Mouse (Mus musculus): ENCODE results near the gene Nup210l. TPM values are rescaled to one million over a fixed set of nuclear protein-coding genes. Genes with fewer than 3 reads are reported as not detected.

Nup210l gene
- polyA plus RNA-seq, 1 experiment from 2014 or later = 0.10 TPM

- H3K27me3 ChIP-seq (replicated peaks; ENCODE audit: insufficient read depth, low read length) = no peaks in the 10 kb centered on the region
- no peaks in the 10 kb centered on the region for H3K9me3 ChIP-seq (ENCODE audit: low read length)
- peaks cover 27% of the 10 kb centered on the region for H3K4me1 ChIP-seq (ENCODE audit: insufficient read depth, low read depth, low read length)
- peaks cover 40% of the 10 kb centered on the region for H3K36me3 ChIP-seq (ENCODE audit: insufficient read depth, low read length)
- H3K27ac ChIP-seq (ENCODE audit: low read length) = peak overlapping the region; percentile 73
- no peak overlapping the region for H3K4me3 ChIP-seq (ENCODE audit: low read depth, low read length)
- peak; percentile 84 for DNase-seq (ENCODE audit: low spot score)
- WGBS = 57% methylated on average over 2 of the region's 2 CpGs
- H3K9ac ChIP-seq (replicated peaks; ENCODE audit: low read depth) = no peak overlapping the region
- ATAC-seq = peak; percentile 86
- no peak for TF ChIP-seq CTCF (IDR thresholded peaks at IDR 0.05)
- peak; percentile 59 for TF ChIP-seq EP300 (IDR thresholded peaks at IDR 0.05)
- no peak overlapping the region for H3K4me2 ChIP-seq (replicated peaks; ENCODE audit: low read depth, low read length)
These were observed 15.3 kb upstream of the Nup210l start for GRCm38 (mm10) chr3:90088617-90089016.

GRCm38 (mm10) chr3:90090892-90091291 lies 13.0 kb upstream of the Nup210l start:
- H3K27ac ChIP-seq (ENCODE audit: low read length) = no peak overlapping the region
- no peak for ATAC-seq

GRCm38 (mm10) chr3:90094453-90094852 lies 9.5 kb upstream of the Nup210l start:
- H3K9me3 ChIP-seq (ENCODE audit: low read length) = no peaks in the 10 kb centered on the region
- H3K36me3 ChIP-seq (ENCODE audit: insufficient read depth, low read length) = peaks cover 52% of the 10 kb centered on the region
- H3K27ac ChIP-seq (ENCODE audit: low read length) = no peak overlapping the region
- H3K4me1 ChIP-seq (ENCODE audit: insufficient read depth, low read depth, low read length) = 0 out of 2 replicates have a peak, but pooled peaks cover 2% of the 10 kb centered on the region
- ATAC-seq (no peak), DNase-seq (ENCODE audit: low spot score) (no peak)
- TF ChIP-seq EP300 (IDR thresholded peaks at IDR 0.05) (no peak), CTCF (IDR thresholded peaks at IDR 0.05) (no peak)
- no peaks in the 10 kb centered on the region for H3K27me3 ChIP-seq (replicated peaks; ENCODE audit: insufficient read depth, low read length)
- H3K4me2 ChIP-seq (replicated peaks; ENCODE audit: low read depth, low read length) = no peak overlapping the region
- H3K4me3 ChIP-seq (ENCODE audit: low read depth, low read length) = no peak overlapping the region
- no peak overlapping the region for H3K9ac ChIP-seq (replicated peaks; ENCODE audit: low read depth)
- WGBS = 79% methylated on average over 3 of the region's 3 CpGs

More at GRCm38 (mm10) chr3:90090892-90091291, 13.0 kb upstream of the Nup210l start:
- DNase-seq (ENCODE audit: low spot score) = no peak
- H3K9me3 ChIP-seq (ENCODE audit: low read length) = no peaks in the 10 kb centered on the region
- 59% methylated on average over 6 of the region's 6 CpGs for WGBS
- TF ChIP-seq CTCF (IDR thresholded peaks at IDR 0.05) = no peak
- no peak for TF ChIP-seq EP300 (IDR thresholded peaks at IDR 0.05)
- H3K36me3 ChIP-seq (ENCODE audit: insufficient read depth, low read length) = peaks cover 48% of the 10 kb centered on the region
- no peak overlapping the region for H3K4me2 ChIP-seq (replicated peaks; ENCODE audit: low read depth, low read length)
- no peaks in the 10 kb centered on the region for H3K27me3 ChIP-seq (replicated peaks; ENCODE audit: insufficient read depth, low read length)
- no peak overlapping the region for H3K9ac ChIP-seq (replicated peaks; ENCODE audit: low read depth)
- H3K4me1 ChIP-seq (ENCODE audit: insufficient read depth, low read depth, low read length) = peaks cover 5% of the 10 kb centered on the region; the same call in 1 of the 2 replicates
- no peak overlapping the region for H3K4me3 ChIP-seq (ENCODE audit: low read depth, low read length)

- H3K36me3 ChIP-seq (ENCODE audit: insufficient read depth, low read length) = peaks cover 28% of the 10 kb centered on the region; the same call in 1 of the 2 replicates
- no peaks in the 10 kb centered on the region for H3K4me1 ChIP-seq (ENCODE audit: insufficient read depth, low read depth, low read length)
- H3K27me3 ChIP-seq (replicated peaks; ENCODE audit: insufficient read depth, low read length) = no peaks in the 10 kb centered on the region
- DNase-seq (ENCODE audit: low spot score) = no peak
- H3K9ac ChIP-seq (replicated peaks; ENCODE audit: low read depth) = no peak overlapping the region
- no peak overlapping the region for H3K4me3 ChIP-seq (ENCODE audit: low read depth, low read length)
- 72% methylated on average over 5 of the region's 5 CpGs for WGBS
- H3K27ac ChIP-seq (ENCODE audit: low read length) = no peak overlapping the region
- ATAC-seq = no peak
- no peaks in the 10 kb centered on the region for H3K9me3 ChIP-seq (ENCODE audit: low read length)
- H3K4me2 ChIP-seq (replicated peaks; ENCODE audit: low read depth, low read length) = no peak overlapping the region
- TF ChIP-seq CTCF (IDR thresholded peaks at IDR 0.05) (no peak), EP300 (IDR thresholded peaks at IDR 0.05) (no peak)
These were observed 6.0 kb upstream of the Nup210l start for GRCm38 (mm10) chr3:90097928-90098327.

GRCm38 (mm10) chr3:90101010-90101409 lies 2.9 kb upstream of the Nup210l start:
- Histone ChIP-seq H3K9ac (replicated peaks; ENCODE audit: low read depth) (no peak overlapping the region), H3K27ac (ENCODE audit: low read length) (no peak overlapping the region), H3K4me3 (ENCODE audit: low read depth, low read length) (no peak overlapping the region), H3K4me1 (ENCODE audit: insufficient read depth, low read depth, low read length) (no peaks in the 10 kb centered on the region), H3K36me3 (ENCODE audit: insufficient read depth, low read length) (peaks cover 14% of the 10 kb centered on the region; the same call in 1 of the 2 replicates), H3K4me2 (replicated peaks; ENCODE audit: low read depth, low read length) (no peak overlapping the region), H3K9me3 (ENCODE audit: low read length) (no peaks in the 10 kb centered on the region), H3K27me3 (replicated peaks; ENCODE audit: insufficient read depth, low read length) (no peaks in the 10 kb centered on the region)
- 78% methylated on average over 3 of the region's 3 CpGs for WGBS
- TF ChIP-seq CTCF (IDR thresholded peaks at IDR 0.05) (no peak), EP300 (IDR thresholded peaks at IDR 0.05) (no peak)
- no peak for DNase-seq (ENCODE audit: low spot score)
- ATAC-seq = no peak

- TF ChIP-seq EP300 (IDR thresholded peaks at IDR 0.05) (no peak), CTCF (IDR thresholded peaks at IDR 0.05) (no peak)
- Histone ChIP-seq H3K4me2 (replicated peaks; ENCODE audit: low read depth, low read length) (no peak overlapping the region), H3K4me1 (ENCODE audit: insufficient read depth, low read depth, low read length) (no peaks in the 10 kb centered on the region), H3K4me3 (ENCODE audit: low read depth, low read length) (no peak overlapping the region), H3K9ac (replicated peaks; ENCODE audit: low read depth) (no peak overlapping the region), H3K36me3 (ENCODE audit: insufficient read depth, low read length) (peaks cover 14% of the 10 kb centered on the region; the same call in 1 of the 2 replicates), H3K9me3 (ENCODE audit: low read length) (no peaks in the 10 kb centered on the region), H3K27ac (ENCODE audit: low read length) (no peak overlapping the region), H3K27me3 (replicated peaks; ENCODE audit: insufficient read depth, low read length) (no peaks in the 10 kb centered on the region)
- 0 out of 2 replicates have a peak, but pooled peaks have one; percentile 34 for ATAC-seq
- WGBS = 78% methylated on average over 2 of the region's 2 CpGs
- no peak for DNase-seq (ENCODE audit: low spot score)
These were observed 2.3 kb upstream of the Nup210l start for GRCm38 (mm10) chr3:90101673-90102072.
